Mouse (Mus musculus) ES-Bruce4 (cell line): ENCODE data around the gene Ppp1r13b.

Experiments
- CTCF ChIP-seq: IDR thresholded peaks from one replicate; pipeline ENCODE4 v1.8.1; 2011; ENCODE audit warnings: low read depth, low read length
- POLR2A ChIP-seq: IDR thresholded peaks from one replicate; pipeline ENCODE4 v1.8.1; 2011; ENCODE audit warnings: low read length; ENCODE audit not compliant: insufficient read depth

DNA sequence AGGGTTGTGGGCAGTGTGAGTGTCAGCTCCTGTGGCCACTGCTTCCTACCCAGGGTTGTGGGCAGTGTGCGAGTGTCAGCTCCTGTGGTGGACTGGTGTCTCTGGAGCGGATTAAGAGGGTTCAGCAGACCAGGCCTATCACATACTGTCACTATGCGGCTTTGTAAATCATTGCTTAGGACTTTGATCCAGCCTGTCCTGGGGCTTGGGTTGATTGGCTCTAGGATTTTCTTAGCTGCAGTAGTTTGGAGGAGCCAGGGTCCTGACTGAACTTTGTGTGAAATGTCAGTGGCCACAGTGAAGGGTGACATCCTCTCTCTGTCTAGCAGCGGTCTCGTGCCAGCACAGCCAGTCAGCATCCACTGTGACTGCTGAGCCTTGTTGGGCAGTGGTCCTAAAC lies 117.8 kb downstream of the Ppp1r13b start:
- no peak for TF ChIP-seq POLR2A
- no peak for TF ChIP-seq CTCF
